Mouse (Mus musculus): ENCODE data around the gene Snx17.

DNA sequence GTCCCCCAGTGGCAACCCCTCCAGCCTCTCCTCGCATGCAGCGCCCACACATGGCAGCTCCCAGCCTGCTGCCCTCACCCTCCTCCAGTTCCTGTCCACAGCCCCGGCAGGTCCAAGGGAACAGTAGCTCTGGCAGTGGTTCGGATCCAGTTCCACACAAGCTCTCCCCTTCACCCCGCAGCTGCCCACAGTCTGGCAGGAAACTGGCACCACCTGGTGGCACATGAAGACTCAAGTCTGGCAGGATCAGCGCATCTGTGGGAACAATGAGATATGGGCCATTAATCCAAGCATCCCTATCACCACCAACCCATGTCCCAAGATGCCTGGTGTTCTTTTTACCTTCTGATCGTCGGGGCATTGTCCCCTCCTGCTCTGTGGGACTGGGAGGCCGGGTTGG, 6.9 kb downstream of the Snx17 start:
- TF ChIP-seq CTCF (IDR thresholded peaks at IDR 0.05; ENCODE audit: control insufficient read depth, insufficient read depth, insufficient replicate concordance, low read depth, low read length) (0 out of 2 replicates have a peak, but pooled peaks have one; percentile 10), POLR2A (IDR thresholded peaks at IDR 0.05; ENCODE audit: control insufficient read depth, low read depth, low read length) (0 out of 2 replicates have a peak, but pooled peaks have one; percentile 27)
